In genomic region chr10:58854548-58855198, GRCm38 (mm10) we compare ENCODE assay signal across 10 mouse cellular contexts. TPM values are rescaled to one million over a fixed set of nuclear protein-coding genes. Genes with fewer than 3 reads are reported as not detected.
DNase-seq lines count a peak whose midpoint lies in the region; ATAC-seq and TF ChIP-seq lines count a peak whose summit lies in the region.
"Had no signal": no experiment of that assay in that cellular context is flagged by ENCODE, and none has a peak within 500 bp of the region (broad histone marks: within the 10 kb centered on the region; RNA-seq: fewer than 3 reads in every experiment).

No protein-coding gene starts in this region.

- 11% methylated on average over 14 of the region's 14 CpGs for WGBS in intestine, embryonic 15.5 days
- 12% methylated on average over 14 of the region's 14 CpGs for WGBS in intestine, postnatal 0 days
- WGBS in forebrain, postnatal 0 days = 6% methylated on average over 14 of the region's 14 CpGs
- 10% methylated on average over 14 of the region's 14 CpGs for WGBS in stomach, embryonic 14.5 days

- no peaks in the 10 kb centered on the region for H3K4me1 ChIP-seq in intestine, embryonic 15.5 days (replicated peaks)
- H3K4me1 ChIP-seq in intestine, postnatal 0 days (replicated peaks; ENCODE audit: control insufficient read depth, insufficient read depth, low read length) = no peaks in the 10 kb centered on the region
- H3K4me1 ChIP-seq in forebrain, postnatal 0 days (ENCODE audit: insufficient read depth) = peaks cover 21% of the 10 kb centered on the region
- H3K4me1 ChIP-seq in stomach, embryonic 14.5 days (ENCODE audit: control insufficient read depth, insufficient read depth, low read length) = peaks cover 7% of the 10 kb centered on the region; the same call in 1 of the 2 replicates

- H3K27ac ChIP-seq in intestine, embryonic 15.5 days = no peak overlapping the region
- no peak overlapping the region for H3K27ac ChIP-seq in intestine, postnatal 0 days (ENCODE audit: low read depth, low read length)
- H3K27ac ChIP-seq in forebrain, postnatal 0 days (ENCODE audit: low read depth, low read length) = peak overlapping the region; percentile 70
- no peak overlapping the region for H3K27ac ChIP-seq in stomach, embryonic 14.5 days (ENCODE audit: low read length)

- ATAC-seq in intestine, embryonic 15.5 days = no peak
- no peak for ATAC-seq in intestine, postnatal 0 days
- ATAC-seq in forebrain, postnatal 0 days = peak; percentile 66
- no peak for ATAC-seq in stomach, embryonic 14.5 days (ENCODE audit: insufficient number of reproducible peaks, insufficient read depth, low FRiP score, low read depth)
- no peak for ATAC-seq in megakaryocyte, adult 5-6 weeks (ENCODE audit: poor library complexity, severe bottlenecking)

- H3K27me3 ChIP-seq in intestine, embryonic 15.5 days (replicated peaks) = no peaks in the 10 kb centered on the region
- H3K27me3 ChIP-seq in intestine, postnatal 0 days (replicated peaks; ENCODE audit: control insufficient read depth, insufficient read depth, low read length) = no peaks in the 10 kb centered on the region
- H3K27me3 ChIP-seq in forebrain, postnatal 0 days (ENCODE audit: insufficient read depth, low read length) = no peaks in the 10 kb centered on the region
- no peaks in the 10 kb centered on the region for H3K27me3 ChIP-seq in stomach, embryonic 14.5 days (ENCODE audit: control insufficient read depth, insufficient read depth, low read length)

- 0 out of 2 replicates have a peak overlapping the region, but pooled peaks have one; percentile 4 for H3K4me2 ChIP-seq in intestine, embryonic 15.5 days (replicated peaks)
- no peak overlapping the region for H3K4me2 ChIP-seq in intestine, postnatal 0 days (replicated peaks; ENCODE audit: low read depth)
- H3K4me2 ChIP-seq in forebrain, postnatal 0 days (ENCODE audit: low read depth) = 0 out of 2 replicates have a peak overlapping the region, but pooled peaks have one; percentile 1
- H3K4me2 ChIP-seq in stomach, embryonic 14.5 days (replicated peaks; ENCODE audit: low read depth, low read length) = peak overlapping the region; percentile 18; the same call in 1 of the 2 replicates

- DNase-seq in forebrain, postnatal 0 days = peak; percentile 49
- DNase-seq in lung, postnatal 14 days = peak; percentile 10
- no peak for DNase-seq in layer of hippocampus, postnatal 36 days
- no peak for DNase-seq in frontal cortex, postnatal 14 days (ENCODE audit: low spot score in 2 of 2)

- no peak for TF ChIP-seq CTCF in intestine, postnatal 0 days (IDR thresholded peaks at IDR 0.05; ENCODE audit: low read depth)
- TF ChIP-seq CTCF in forebrain, postnatal 0 days (IDR thresholded peaks at IDR 0.05; ENCODE audit: low read depth) = no peak

- no peaks in the 10 kb centered on the region for H3K36me3 ChIP-seq in intestine, embryonic 15.5 days
- no peaks in the 10 kb centered on the region for H3K36me3 ChIP-seq in intestine, postnatal 0 days (ENCODE audit: control insufficient read depth, insufficient read depth)
- no peaks in the 10 kb centered on the region for H3K36me3 ChIP-seq in forebrain, postnatal 0 days (ENCODE audit: insufficient read depth)
- no peaks in the 10 kb centered on the region for H3K36me3 ChIP-seq in stomach, embryonic 14.5 days (ENCODE audit: control insufficient read depth, insufficient read depth, low read length)
- H3K36me3 ChIP-seq: G1E had no signal

- no peak overlapping the region for H3K9ac ChIP-seq in intestine, embryonic 15.5 days
- H3K9ac ChIP-seq in intestine, postnatal 0 days (ENCODE audit: low read depth, low read length) = no peak overlapping the region
- H3K9ac ChIP-seq in forebrain, postnatal 0 days = peak overlapping the region; percentile 26; the same call in 1 of the 2 replicates
- no peak overlapping the region for H3K9ac ChIP-seq in stomach, embryonic 14.5 days (replicated peaks; ENCODE audit: low read depth, low read length)

- no peak overlapping the region for H3K4me3 ChIP-seq in intestine, embryonic 15.5 days (replicated peaks)
- H3K4me3 ChIP-seq in intestine, postnatal 0 days (ENCODE audit: low read depth, low read length) = no peak overlapping the region
- no peak overlapping the region for H3K4me3 ChIP-seq in forebrain, postnatal 0 days (ENCODE audit: low read depth, low read length)
- H3K4me3 ChIP-seq in stomach, embryonic 14.5 days (ENCODE audit: low read depth, low read length) = no peak overlapping the region

- H3K9me3 ChIP-seq in intestine, embryonic 15.5 days = no peaks in the 10 kb centered on the region
- H3K9me3 ChIP-seq in intestine, postnatal 0 days (ENCODE audit: control insufficient read depth) = no peaks in the 10 kb centered on the region
- H3K9me3 ChIP-seq in forebrain, postnatal 0 days (ENCODE audit: low read length) = no peaks in the 10 kb centered on the region
- H3K9me3 ChIP-seq in stomach, embryonic 14.5 days (ENCODE audit: control insufficient read depth, low read depth, low read length) = no peaks in the 10 kb centered on the region
- H3K9me3 ChIP-seq: G1E had no signal

RNA-seq across cellular contexts. Expression of gene Sh3rf3, which starts 41.5 kb away (rescaled TPM):
- 0.43 and 0.57 TPM in 2 replicates for polyA plus RNA-seq in intestine, embryonic 15.5 days (2015; fragmentation: Nextera tagmentation; extraction: Ambion mirVana)
- polyA plus RNA-seq in intestine, postnatal 0 days (2015; fragmentation: Nextera tagmentation; extraction: Ambion mirVana) = 0.17 and 0.24 TPM in 2 replicates
- total RNA-seq in forebrain, postnatal 0 days (2014; rRNA removed) = 35.5 and 38.1 TPM in 2 replicates
- polyA plus RNA-seq in forebrain, postnatal 0 days (2015; fragmentation: Nextera tagmentation; extraction: Ambion mirVana) = 6.6 and 10.1 TPM in 2 replicates
- polyA plus RNA-seq in stomach, embryonic 14.5 days (2014; fragmentation: Nextera tagmentation; extraction: Ambion mirVana) = 1.2 and 1.3 TPM in 2 replicates
- total RNA-seq in layer of hippocampus, postnatal 36 days (2021) = 10 to 100 TPM; 38.6 to 41.5 TPM
- not detected in 2 replicates for total RNA-seq in megakaryocyte, adult 5-6 weeks (2015)
- total RNA-seq in megakaryocyte, adult 5-6 weeks (2017) = not detected in 2 replicates
- total RNA-seq: liver, adult 2 months had no signal
- polyA plus RNA-seq: G1E; liver, adult 2 months had no signal

Comparison
In these comparisons a context has a peak if more than half of its experiments do, and no peak if none do; other contexts are left out.
1. DNase-seq: peak in forebrain, postnatal 0 days (single experiment) and lung, postnatal 14 days (single experiment); none in layer of hippocampus, postnatal 36 days (0 of 2) and frontal cortex, postnatal 14 days (0 of 2).